Mouse (Mus musculus) cerebellum, postnatal 25 days (tissue): Measurements from ENCODE around the gene Exo5.
A peak's percentile ranks its signal among the peaks of the same experiment; 100 is the strongest.

Source experiments
- DNase-seq, 2 experiments: peaks; one replicate each; pipeline ENCODE4 v3.0.0; 2021; ENCODE audit warnings: mixed read lengths in 2 of 2

The Exo5 gene

DNA sequence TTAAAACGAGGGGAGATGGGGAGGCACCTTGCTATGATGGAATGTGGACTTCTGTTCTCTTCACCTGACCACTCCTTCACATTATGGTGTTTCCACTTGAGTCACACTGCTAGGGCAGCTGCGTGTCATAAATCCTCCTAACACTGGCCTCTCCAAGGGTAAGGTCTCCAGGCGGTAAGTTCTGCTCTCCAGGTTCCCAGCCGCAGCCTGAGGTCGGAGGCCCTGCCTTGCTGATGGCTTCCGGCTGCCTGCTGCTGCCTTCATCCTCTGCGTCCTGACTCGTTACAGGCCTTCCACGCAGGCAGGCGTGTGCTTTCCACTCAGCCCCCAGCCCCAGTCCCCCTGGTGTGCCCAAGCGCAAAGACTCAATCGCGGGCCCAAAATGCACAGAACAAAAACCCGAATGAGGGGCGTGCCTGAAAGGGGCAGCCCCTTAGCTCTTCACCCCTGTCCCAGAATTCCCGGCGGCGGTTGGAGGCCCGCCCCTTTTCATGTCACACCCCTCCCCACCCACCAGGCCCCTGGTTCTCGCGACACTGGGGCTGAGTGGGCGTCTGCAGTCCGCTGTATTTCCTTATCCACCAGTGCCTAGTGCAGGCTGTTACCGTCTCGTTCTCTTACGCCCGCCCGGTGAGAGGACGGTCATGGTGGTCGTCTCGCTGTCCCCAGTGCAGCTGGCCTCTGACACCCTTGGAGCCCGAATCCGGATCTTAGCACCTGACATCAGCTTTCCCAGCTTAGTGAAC lies at the start of gene Exo5:
Gene Exo5 (minus strand): TSS at position 464 of the 746 bp plus-strand sequence.
- DNase-seq: peak; percentile 82 to 90

DNA sequence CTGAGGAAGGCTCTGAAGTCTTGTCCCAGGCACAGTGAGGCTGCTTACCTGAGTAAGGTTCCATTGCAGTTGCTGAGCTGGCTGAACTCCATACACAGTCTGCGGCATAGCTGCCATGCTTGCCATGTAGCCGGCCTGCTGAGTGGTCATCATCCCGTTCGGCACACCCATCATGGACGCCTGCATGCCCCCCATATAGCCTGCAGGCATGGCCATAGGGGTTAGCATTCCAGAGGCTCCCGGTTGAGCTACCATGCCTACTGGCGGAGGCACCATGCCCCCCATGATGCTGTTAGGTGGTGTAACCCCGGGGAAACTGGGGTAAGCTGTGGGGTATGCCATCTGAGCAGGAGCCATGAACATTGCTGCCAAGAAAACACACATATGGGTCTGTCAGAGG lies 47.0 kb upstream of the Exo5 start:
- no peak for DNase-seq

DNA sequence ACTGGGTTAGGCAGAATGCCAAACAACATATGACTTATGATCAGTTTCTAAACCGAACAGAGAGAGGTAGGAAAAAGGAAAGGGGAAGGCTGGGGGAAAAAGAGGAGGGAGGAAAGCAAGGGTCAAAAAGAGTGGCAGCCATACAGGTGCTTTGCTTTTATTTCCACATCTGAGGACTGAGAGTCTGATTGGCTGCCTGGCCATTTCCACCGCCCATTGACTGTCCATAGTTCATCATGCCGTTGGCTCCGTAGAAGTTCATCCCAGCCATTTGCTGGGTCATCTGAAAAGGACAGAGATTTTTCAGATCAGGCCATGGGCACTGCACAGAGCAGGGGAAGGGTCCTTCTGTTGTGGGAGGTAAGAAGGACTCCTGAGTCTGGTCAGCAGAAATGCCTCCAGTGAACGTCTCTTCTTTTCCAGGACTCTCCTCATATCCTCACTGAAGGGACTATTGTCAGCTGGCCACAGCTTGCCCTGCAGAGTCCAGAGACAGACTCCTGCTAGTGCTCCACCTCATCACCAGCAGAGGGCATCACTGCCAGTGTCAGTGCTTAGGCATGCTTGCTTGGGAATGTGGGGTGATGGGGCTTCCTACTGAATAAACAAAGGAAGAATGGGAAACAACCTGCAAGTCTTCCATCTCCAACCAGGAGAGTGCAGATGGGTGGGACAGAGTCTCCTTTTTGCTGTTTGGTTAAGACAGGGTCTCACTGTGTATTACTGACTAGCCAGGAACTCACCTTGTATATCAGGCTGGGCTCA lies 44.7 kb upstream of the Exo5 start:
- DNase-seq: peak; percentile 43 to 63

DNA sequence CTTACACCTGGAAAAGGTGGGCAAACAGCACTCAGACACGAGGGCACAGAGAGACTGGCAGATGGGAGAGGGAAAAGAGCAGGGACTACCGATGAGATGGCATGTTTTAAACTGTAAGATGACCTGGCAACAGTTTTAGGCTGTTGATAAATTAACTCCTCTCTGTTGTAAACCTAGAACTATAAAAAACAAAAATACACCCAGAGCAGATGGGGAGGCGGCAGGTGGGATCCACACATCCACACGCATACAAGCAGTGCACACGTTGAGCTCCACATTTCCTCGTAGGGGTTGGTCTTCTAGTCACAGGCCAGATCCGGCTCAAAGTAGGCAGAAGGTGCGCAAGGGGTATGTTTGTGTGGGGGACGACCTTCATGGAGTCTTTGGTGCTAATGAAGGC lies 43.7 kb upstream of the Exo5 start:
- DNase-seq: peak; percentile 57 to 72

DNA sequence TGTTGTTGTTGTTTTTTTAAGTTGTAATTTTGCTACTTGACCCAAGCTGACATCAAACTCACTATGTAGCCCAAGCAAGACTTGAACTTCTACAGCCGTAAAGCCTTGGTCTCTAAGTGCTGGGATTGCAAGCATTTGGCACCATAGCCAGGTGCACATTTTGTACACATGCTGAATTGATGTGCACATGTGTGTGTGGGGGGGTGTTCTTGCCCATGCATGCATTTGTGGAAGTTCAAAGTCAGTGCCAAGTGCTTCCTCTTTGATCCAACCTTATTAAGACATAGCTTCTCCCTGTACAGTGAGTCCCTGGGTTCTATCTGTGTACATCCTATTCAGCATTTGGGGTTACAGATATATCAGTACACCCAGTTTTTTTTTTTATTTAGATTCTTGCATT lies 30.8 kb upstream of the Exo5 start:
- no peak for DNase-seq

DNA sequence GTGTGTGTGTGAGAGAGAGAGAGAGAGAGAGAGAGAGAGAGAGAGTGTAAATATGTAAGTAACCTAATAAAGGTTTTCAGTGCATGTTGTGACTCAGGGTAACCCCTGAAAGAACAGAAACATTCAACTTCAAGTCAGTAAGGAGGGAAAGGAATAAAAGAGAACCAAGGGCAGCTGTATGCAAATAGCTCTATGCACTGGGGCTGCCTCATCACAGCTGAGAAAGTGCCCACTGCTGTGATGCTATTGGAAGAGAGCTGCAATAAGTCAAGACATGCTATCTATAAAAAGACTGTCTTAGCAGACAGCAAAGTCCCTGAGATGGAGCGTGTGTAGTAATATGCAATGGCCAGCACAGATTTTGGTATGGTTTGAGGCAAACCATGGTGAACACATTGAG lies 28.9 kb upstream of the Exo5 start:
- DNase-seq: no peak

DNA sequence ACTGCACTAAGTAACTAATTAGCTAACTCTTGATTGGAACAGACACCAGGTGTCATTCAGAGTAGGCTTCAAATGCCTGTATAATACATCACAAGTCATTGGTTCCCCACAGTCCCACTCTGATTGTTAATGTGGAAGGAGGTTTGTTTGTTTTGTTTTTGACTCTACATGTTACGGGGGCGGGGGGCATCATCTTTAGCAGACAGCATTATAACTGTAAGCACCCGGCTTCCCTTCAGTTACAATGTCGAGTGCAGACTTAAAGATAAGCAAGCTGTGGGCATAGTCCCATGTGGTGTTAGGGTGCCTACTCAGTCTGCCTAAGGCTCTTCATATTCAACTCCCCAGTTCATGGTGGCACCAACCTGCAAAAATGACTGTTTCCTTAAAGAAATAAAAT lies 28.2 kb upstream of the Exo5 start:
- DNase-seq: no peak

DNA sequence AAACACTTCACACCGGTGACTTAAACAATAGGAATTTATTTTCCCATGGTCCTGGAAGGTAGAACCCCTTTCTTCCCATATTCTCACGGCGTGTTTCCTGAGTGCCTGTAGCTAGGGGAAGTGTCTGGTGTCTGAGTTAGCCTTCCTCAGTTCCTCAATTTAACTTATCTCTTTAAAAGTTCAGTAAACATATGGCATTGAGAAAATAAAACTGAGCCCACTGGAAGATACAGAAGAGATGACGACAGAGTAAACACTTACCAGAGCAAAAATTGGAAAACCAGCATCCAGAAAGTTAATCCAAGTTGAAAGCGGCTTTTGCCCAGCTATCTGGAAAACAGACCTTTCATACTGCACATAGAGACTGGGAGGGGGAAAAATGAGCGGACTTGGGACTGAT lies 27.3 kb upstream of the Exo5 start:
- no peak for DNase-seq

DNA sequence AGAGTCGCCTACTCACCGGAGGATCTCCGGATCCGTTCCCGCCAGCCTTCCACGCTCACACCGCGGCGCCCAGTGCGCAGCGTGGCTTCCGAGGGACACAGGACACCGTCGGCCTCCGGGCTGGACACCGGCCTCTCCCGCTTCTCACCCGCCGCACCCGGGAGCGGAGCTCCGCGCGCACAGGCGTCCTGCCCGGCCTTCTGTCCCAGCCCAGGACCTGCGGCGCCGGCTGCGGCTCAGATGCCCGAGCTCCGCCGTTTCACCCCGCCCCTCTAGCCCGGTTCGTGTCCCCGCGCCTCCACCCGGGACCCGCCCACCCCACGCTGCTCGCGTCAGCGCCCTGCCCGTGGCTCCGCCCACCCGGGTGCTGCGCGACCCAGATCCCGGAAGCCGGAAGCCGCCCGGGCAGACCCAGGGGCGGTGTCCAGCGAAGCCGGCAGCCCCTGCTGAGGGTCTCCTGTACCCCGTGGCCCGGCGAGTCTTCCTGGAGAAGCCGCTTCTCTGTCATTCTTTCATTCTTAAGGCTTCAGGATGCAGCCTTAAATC lies 26.7 kb upstream of the Exo5 start, which contains the start of gene Zfp69:
Gene Zfp69 (minus strand): TSS at position 272 of the 546 bp plus-strand sequence.
- peak; percentile 91 to 97 for DNase-seq

DNA sequence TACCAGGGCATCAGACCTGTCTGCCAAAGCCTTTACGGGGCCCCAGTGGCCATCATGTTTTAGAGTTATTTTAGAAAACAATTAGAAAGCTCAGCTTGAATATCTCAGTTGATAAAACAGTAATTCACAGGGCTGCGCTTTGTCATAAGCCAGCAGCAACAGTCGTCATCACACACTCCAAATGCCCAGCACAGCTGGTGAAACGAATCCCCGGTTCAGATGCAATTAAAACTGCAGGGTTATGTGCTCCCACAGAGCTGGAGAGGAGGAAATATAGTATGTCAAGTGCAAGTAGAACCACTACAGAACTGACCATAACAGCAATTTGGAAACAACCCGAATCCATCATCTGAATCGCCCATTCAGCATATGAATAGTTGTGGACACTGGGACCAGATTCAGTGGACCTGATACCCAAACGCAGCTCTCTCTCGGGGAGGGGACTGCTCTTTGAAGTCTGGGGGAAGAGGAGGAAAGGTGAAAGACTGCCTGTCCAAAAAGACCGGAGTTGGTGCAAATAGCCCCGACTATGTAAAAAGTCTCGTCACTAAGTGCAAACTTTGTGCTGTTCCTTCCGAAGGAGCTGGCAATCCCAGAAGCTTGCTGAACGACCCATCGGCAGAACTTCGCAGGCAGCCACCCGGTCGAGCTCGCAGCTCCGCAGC lies 26.1 kb upstream of the Exo5 start:
- no peak for DNase-seq

DNA sequence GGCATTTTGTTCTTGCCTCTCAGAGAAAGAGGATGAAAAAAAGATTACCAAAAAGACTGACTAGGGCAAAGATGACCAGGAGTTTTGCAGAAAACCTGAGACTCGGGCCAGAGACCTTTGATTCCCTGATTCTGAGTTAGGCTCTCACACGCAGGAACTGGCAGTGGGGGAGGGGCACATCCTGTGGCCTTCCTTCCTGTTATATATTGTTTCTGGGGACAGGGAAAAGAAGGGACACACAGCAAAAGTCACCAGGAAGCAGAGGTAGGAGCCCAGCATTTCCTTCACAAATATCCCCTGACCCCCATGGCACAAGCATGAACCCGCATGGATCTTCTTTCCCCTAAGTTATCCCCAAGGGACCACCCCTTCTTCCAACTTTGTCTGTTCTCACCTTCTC lies 24.1 kb upstream of the Exo5 start:
- no peak for DNase-seq

DNA sequence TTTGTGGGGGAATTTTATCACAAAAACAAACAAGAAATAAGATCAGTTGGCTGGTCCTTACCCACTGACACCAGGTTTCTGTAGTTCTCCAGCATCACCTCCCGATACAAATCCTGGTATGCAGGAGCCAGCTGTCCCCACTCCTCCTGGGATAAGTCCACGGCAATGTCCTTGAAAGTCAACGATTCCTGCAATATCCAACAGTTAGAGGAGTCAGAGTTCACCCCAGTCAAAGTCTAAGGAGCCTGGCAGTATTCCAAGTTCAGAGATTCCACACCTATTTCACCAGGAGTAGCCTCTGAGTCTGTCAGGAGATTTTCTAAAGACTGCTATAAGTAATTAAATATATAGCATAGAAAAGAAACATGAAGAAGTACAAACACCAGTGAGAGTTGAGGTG lies 10.2 kb upstream of the Exo5 start:
- DNase-seq: no peak

DNA sequence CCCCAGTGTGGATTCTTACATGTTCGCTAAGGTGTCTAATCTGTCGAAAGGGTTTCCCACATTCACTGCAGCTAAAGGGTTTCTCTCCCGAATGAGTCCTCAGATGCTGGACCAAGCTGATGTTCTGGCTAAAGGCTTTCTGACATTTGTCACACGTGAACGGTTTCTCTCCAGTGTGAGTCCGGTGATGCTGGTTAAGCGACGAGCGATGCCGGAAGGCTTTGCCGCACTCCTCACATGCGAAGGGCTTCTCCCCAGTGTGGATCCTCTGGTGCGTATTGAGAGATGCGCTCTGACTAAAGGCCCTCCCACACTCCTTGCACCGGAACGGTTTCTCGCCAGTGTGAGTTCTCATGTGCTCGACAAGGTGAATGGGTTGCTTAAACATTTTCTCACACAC lies 5.9 kb upstream of the Exo5 start:
- DNase-seq: no peak

DNA sequence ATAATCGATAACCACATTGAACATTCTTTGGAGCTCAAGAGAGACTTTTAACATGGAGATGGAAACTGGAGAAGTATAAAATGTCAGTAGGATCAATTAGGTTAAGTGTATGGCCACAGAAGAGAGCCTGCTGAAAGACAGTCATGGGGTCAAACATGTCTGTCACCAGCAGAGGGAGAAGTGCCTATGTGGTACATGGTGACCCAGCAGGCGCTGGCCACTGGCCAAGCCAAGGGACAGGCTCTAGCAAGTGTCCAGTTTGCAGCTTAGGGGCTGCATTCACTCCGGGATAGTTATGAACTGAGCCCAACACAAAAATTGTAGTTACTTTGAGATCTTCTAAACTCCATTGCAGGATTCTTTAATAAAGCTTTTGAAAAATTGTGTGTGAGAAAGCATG lies 3.9 kb upstream of the Exo5 start:
- peak in 1 of 2 experiments; percentile 61 for DNase-seq

DNA sequence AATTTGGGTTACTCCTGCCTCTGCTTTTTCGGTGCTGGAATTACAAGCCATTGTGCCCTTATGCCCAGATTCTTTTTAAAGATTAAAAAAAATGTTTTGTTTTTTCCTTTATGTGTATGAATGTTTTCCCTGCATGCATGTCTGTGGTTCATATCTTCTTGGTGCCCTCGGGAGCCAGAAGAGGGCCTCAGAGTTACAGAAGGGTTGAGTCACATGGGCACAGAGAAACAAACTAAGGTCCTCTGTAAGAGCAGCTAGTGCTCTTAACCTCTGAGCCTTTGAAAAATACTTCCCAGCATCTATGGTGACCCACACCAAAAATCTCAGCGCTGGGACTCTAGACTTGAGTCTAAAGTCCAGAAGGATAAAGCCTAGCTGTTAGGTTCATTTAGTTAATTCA lies 569 bp upstream of the Exo5 start:
- peak; percentile 35 to 54 for DNase-seq

DNA sequence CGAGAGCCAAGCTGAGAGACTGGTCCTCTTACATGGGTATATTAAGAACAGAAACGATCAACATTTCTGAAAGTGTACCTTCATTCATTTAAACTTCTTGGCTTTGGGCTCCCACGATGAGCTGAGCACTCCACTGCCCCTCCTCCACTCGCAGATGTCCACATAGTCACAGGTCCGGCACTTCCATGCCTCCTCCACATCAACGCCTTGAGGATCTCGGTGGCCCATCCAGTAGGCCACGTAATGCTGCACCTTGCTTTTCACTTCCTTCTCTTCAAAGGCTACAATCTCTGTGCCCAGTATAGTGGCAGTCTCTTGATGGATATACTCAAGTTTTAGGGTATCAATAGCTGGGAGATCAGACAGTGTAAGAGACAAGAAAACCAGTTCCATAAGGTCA lies 3.4 kb downstream of the Exo5 start:
- no peak for DNase-seq

DNA sequence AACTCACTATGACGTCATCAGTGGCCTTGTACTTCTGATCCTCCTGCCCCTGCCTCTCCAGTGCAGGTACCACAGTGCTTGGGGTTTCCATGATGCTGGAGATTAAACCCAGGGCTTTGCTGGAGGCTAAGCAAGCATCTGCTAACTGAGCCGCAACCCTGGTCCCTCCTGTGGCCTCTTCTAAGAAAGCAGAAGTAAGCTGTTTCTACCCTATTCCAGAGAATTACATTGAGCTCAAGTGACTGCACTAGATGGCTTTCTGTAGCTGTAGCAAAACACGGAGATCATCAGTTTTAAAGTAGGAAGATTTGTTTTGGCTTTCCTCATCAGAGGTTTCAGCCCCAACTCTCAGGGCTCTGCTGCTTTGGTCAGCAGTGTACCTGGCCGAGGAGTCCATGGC lies 10.3 kb downstream of the Exo5 start:
- DNase-seq: no peak

DNA sequence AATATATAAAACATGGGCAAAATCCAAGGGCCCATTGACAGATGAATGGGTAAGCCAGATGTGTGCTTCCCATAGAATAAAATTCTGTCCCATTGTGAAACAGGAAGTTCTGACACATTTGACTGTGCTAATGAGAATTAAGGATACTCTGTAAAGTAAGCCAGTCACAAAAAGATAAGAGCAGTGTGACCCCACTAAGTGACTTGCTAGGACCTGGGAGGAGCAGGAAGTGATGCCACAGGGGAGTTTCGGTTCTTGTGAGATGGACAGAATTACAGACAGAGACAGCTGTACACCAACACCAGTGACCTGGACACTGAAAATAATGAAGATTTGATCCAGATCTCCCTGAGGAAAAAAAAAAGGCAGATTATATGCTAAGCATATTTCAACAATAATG lies 11.0 kb downstream of the Exo5 start:
- no peak for DNase-seq

DNA sequence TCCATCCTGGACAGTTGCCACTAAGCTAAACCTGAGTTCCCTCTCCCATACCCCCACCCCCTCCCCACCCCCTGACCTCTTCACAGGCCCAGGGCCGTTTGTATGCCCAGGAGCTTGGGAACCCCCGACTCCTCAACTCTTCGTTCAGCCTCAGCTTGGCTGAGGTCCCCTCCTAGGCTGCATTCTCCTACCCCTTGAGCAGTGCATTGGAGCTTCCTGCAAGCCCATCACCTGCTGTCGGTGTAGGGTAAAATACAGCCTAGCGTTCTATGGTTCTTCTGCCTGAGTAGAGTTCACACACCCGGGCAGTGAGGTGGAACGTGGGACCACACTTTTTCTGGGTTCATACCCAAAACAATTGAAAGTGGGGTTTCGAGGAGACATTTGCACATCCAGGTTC lies 11.4 kb downstream of the Exo5 start:
- DNase-seq: no peak

DNA sequence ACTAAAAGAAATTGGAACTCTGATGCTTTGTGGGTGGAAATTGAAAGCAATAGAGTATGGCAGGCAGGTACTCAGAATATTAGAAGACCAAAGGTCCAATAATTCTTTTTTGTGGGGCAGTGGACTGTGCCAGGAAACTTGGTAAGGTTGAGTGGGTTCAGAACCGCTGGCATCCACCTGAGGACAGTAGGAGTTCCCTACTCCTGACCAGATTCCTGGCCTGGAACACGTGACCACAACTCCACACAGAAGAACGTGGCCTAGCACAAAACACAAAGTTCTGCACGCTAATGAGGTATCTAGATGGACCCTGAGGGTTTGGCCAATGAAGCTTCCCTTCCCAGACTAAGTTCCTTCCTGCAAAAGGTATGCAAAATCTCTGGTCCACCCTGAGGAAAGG lies 12.0 kb downstream of the Exo5 start:
- DNase-seq: no peak

DNA sequence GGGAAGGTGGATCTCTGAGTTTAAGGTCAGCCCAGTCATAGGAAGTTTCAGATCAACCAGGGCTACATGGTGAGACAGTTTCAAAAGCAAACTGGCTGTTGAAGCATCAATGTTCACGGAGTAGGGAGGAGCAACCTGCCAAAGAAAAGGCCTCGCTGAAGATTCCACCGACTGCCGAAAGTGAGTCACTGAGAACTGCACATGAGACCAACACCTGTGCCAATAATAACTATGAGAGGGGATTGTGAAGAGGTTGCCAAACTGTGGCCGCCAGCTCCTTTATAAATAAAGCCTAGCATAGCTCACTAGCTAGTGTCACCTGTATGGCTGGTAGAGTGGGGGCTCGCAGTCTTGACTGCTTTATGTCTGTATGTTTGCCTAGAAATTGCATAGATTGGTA lies 13.7 kb downstream of the Exo5 start:
- peak; percentile 30 to 39 for DNase-seq

DNA sequence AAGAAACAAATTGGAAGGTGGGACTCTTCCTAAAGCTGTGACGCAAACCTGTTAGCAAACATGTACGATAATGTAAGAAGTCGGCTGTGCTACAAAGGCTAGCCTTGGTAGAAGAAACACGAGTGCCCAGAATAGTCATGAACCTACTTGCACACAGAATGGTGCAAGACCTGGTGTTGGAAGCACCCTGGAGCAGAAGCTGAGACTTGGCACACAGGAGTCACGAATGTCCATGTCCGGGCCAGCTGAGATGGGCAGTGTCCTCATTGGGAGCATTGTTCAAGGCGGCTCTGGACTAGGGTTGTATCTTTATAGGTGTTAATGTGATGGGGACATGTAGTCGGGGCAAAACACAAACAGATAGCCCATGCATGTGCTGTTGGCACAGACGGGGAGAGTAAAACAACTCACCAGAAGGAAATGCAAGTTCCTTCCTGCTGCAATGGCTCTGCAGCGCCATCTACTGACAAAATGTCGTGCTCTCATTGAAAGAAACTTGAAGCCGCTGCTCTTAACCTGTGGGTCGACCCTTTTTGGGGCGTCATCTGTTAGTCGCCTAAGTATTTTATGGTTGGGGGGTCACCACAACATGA lies 15.2 kb downstream of the Exo5 start:
- peak; percentile 81 to 87 for DNase-seq

DNA sequence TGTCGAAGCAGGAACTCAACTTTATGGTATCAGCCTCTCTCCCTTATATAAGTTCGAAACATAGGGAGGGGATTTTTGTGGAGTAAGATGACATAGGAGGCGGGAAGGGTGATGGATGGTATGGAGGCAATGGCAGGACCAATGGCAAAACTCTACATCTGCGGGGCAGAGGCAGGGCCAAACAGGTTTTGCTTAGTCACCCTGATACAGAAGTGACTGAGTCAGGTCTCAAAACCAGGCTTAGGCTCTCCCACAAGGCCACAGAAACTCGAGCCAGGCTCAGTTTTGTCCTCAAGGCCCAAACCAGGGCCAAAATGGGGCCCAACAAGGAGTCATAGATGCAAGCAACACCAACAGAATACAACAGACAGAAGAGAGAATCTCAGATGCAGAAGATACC lies 19.2 kb downstream of the Exo5 start:
- no peak for DNase-seq
